Mouse (Mus musculus) lung, postnatal 0 days (tissue): ENCODE data around the gene Bptf.

ENCODE experiments used
- CTCF ChIP-seq: IDR thresholded peaks from 2 replicates; pipeline ENCODE4 v1.5.1; 2016; ENCODE audit warnings: antibody characterized with exemption, mild to moderate bottlenecking
- EP300 ChIP-seq: IDR thresholded peaks from 2 replicates; pipeline ENCODE4 v1.6.1; 2016; ENCODE audit warnings: antibody characterized with exemption, mild to moderate bottlenecking, control low read depth

GRCm38 (mm10) chr11:107057391-107057790 lies 74.5 kb downstream of the Bptf start:
- TF ChIP-seq EP300 (no peak), CTCF (0 out of 2 replicates have a peak, but pooled peaks have one; percentile 1)
